Mouse (Mus musculus) embryonic facial prominence, embryonic 13.5 days (tissue): ENCODE data around the gene Helz2. TPM values are rescaled to one million over a fixed set of nuclear protein-coding genes. Genes with fewer than 3 reads are reported as not detected.

Experiments used
- ATAC-seq: fragments of 200-750 bp; cut with Nextera tagmentation; 2 replicates; pipeline ENCODE4 v1.8.0; 2017; ENCODE audit warnings: low read depth; ENCODE audit not compliant: insufficient number of reproducible peaks, insufficient read depth, low FRiP score, low TSS enrichment
- H3K27ac ChIP-seq: fragments of 300-500 bp; sonication (generic); 2 replicates; pipeline ENCODE4 v1.5.1; 2015; ENCODE audit warnings: moderate library complexity, mild to moderate bottlenecking, inconsistent platforms
- H3K27me3 ChIP-seq: fragments of 300-500 bp; sonication (generic); 2 replicates; pipeline ENCODE4 v1.6.1; 2015; ENCODE audit warnings: mild to moderate bottlenecking, inconsistent platforms
- H3K36me3 ChIP-seq: fragments of 300-500 bp; sonication (generic); 2 replicates; pipeline ENCODE4 v1.6.1; 2015; ENCODE audit warnings: mild to moderate bottlenecking, inconsistent platforms
- H3K4me1 ChIP-seq: fragments of 300-500 bp; sonication (generic); 2 replicates; pipeline ENCODE4 v1.6.1; 2015; ENCODE audit warnings: inconsistent platforms
- H3K4me2 ChIP-seq: fragments of 300-500 bp; sonication (generic); 2 replicates; pipeline ENCODE4 v1.6.1; 2015; ENCODE audit warnings: moderate library complexity, mild to moderate bottlenecking, inconsistent platforms
- H3K4me3 ChIP-seq: fragments of 300-500 bp; sonication (generic); 2 replicates; pipeline ENCODE4 v1.5.1; 2015; ENCODE audit warnings: mild to moderate bottlenecking, inconsistent platforms
- H3K9ac ChIP-seq: fragments of 300-500 bp; sonication (generic); 2 replicates; pipeline ENCODE4 v1.6.1; 2015; ENCODE audit warnings: mild to moderate bottlenecking, inconsistent platforms
- H3K9me3 ChIP-seq: fragments of 300-500 bp; sonication (generic); 2 replicates; pipeline ENCODE4 v1.6.1; 2016; ENCODE audit warnings: inconsistent platforms
- WGBS: fragments of 180-500 bp; shearing (Covaris S2); methylation state at CpG from one replicate; pipeline ENCODE4 v1.1.7; 2015; ENCODE audit warnings: mixed read lengths; 5-methylcytosine and 5-hydroxymethylcytosine counted together
- polyA plus RNA-seq: library from polyadenylated mRNA; unstranded; fragments of >200 nt; fragmentation: Nextera tagmentation; extraction: Ambion mirVana; gene quantifications from 2 replicates; pipeline ENCODE4 v1.2.1, GENCODE M21; 2015

The Helz2 gene
- polyA plus RNA-seq, 1 experiment from 2014 or later = 0.51 TPM

- 59% methylated on average over 5 of the region's 5 CpGs for WGBS
- ATAC-seq = no peak
- no peaks in the 10 kb centered on the region for H3K9me3 ChIP-seq
- peak overlapping the region; percentile 18; the same call in 1 of the 2 replicates for H3K27ac ChIP-seq
- no peak overlapping the region for H3K9ac ChIP-seq
- H3K36me3 ChIP-seq = no peaks in the 10 kb centered on the region
- peaks cover 15% of the 10 kb centered on the region for H3K27me3 ChIP-seq
- H3K4me1 ChIP-seq = peaks cover 16% of the 10 kb centered on the region
- H3K4me3 ChIP-seq = peak overlapping the region; percentile 30; the same call in 1 of the 2 replicates
- 0 out of 2 replicates have a peak overlapping the region, but pooled peaks have one; percentile 61 for H3K4me2 ChIP-seq
Observed at GRCm38 (mm10) chr2:181218881-181219485, 22.8 kb downstream of the Helz2 start.

DNA sequence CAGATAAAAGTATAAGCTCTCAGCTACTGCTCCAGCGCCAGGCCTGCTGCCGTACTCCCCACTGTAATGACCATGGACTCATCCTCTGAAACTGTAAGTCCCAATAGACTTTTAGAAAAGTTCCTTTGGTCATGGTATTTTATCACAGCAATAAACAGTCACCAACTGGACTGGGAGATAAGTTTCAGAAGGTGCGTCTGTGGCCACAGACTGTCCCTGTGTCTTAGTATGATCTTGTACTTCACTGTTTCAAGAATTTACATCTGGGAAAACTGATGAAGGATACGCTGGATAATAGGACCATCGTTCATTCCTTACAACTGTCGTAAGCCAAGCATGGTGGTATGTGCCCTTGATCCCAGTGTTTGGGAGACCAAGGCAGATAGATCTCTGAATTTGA, 25.8 kb downstream of the Helz2 start:
- H3K4me3 ChIP-seq = no peak overlapping the region
- H3K4me2 ChIP-seq = no peak overlapping the region
- H3K36me3 ChIP-seq = no peaks in the 10 kb centered on the region
- no peak overlapping the region for H3K9ac ChIP-seq
- ATAC-seq = no peak
- no peak overlapping the region for H3K27ac ChIP-seq
- peaks cover 44% of the 10 kb centered on the region for H3K27me3 ChIP-seq
- H3K9me3 ChIP-seq = no peaks in the 10 kb centered on the region
- 87% methylated on average over 6 of the region's 6 CpGs for WGBS
- H3K4me1 ChIP-seq = peaks cover 28% of the 10 kb centered on the region

GRCm38 (mm10) chr2:181213021-181213445, 28.8 kb downstream of the Helz2 start, which contains the start of gene Srms:
TSS of gene Srms (minus strand) at chr2:181213185.
- Histone ChIP-seq H3K9me3 (no peaks in the 10 kb centered on the region), H3K4me3 (peak within 1 kb of the TSS; percentile 33), H3K9ac (0 out of 2 replicates have a peak within 1 kb of the TSS, but pooled peaks have one; percentile 32), H3K27ac (no peak within 1 kb of the TSS), H3K36me3 (no peaks in the 10 kb centered on the region), H3K4me1 (peaks cover 12% of the 10 kb centered on the region), H3K27me3 (peaks cover 47% of the 10 kb centered on the region), H3K4me2 (peak within 1 kb of the TSS; percentile 58)
- no peak for ATAC-seq
- WGBS = 1% methylated on average over 17 of the region's 17 CpGs

GRCm38 (mm10) chr2:181212389-181213020, 29.3 kb downstream of the Helz2 start:
- Histone ChIP-seq H3K4me2 (peak overlapping the region; percentile 58), H3K9me3 (no peaks in the 10 kb centered on the region), H3K27me3 (peaks cover 47% of the 10 kb centered on the region), H3K4me1 (peaks cover 12% of the 10 kb centered on the region), H3K36me3 (no peaks in the 10 kb centered on the region), H3K27ac (no peak overlapping the region), H3K4me3 (peak overlapping the region; percentile 33), H3K9ac (0 out of 2 replicates have a peak overlapping the region, but pooled peaks have one; percentile 32)
- WGBS = 2% methylated on average over 34 of the region's 34 CpGs
- no peak for ATAC-seq

DNA sequence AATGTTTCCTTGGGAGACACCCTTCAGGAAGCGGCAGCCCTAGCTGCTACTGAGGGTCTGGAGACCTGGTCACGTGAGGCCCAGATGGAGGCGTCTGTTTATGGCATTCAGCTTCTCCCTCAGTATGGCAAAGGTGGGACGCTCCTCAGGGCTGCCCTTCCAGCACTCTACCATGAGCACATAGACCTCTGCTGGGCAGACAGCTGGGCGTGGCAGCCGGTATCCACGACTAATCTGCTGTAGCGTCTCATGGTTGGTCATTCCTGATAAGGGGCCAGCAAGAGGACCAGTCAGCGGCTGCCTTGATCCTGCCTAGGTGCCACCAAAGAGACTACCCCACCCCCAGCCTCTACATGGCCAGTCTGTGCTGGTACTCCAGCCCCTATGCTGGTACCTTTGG, 35.7 kb downstream of the Helz2 start:
- H3K9me3 ChIP-seq = no peaks in the 10 kb centered on the region
- H3K9ac ChIP-seq = no peak overlapping the region
- H3K4me1 ChIP-seq = no peaks in the 10 kb centered on the region
- 87% methylated on average over 9 of the region's 9 CpGs for WGBS
- no peak for ATAC-seq
- H3K36me3 ChIP-seq = no peaks in the 10 kb centered on the region
- H3K27ac ChIP-seq = no peak overlapping the region
- H3K4me3 ChIP-seq = no peak overlapping the region
- H3K27me3 ChIP-seq = peaks cover 7% of the 10 kb centered on the region
- no peak overlapping the region for H3K4me2 ChIP-seq

- Histone ChIP-seq H3K36me3 (no peaks in the 10 kb centered on the region), H3K9me3 (no peaks in the 10 kb centered on the region), H3K4me3 (no peak overlapping the region), H3K27ac (no peak overlapping the region), H3K9ac (no peak overlapping the region), H3K4me1 (no peaks in the 10 kb centered on the region), H3K4me2 (no peak overlapping the region), H3K27me3 (0 out of 2 replicates have a peak, but pooled peaks cover 5% of the 10 kb centered on the region)
- no peak for ATAC-seq
- WGBS = 87% methylated on average over 5 of the region's 5 CpGs
Observed at GRCm38 (mm10) chr2:181205678-181206077, 36.1 kb downstream of the Helz2 start.

GRCm38 (mm10) chr2:181202886-181203285, 38.9 kb downstream of the Helz2 start:
- H3K4me2 ChIP-seq = no peak overlapping the region
- no peaks in the 10 kb centered on the region for H3K27me3 ChIP-seq
- no peaks in the 10 kb centered on the region for H3K4me1 ChIP-seq
- H3K9ac ChIP-seq = no peak overlapping the region
- 77% methylated on average over 6 of the region's 6 CpGs for WGBS
- ATAC-seq = no peak
- H3K36me3 ChIP-seq = no peaks in the 10 kb centered on the region
- H3K4me3 ChIP-seq = no peak overlapping the region
- H3K9me3 ChIP-seq = no peaks in the 10 kb centered on the region
- no peak overlapping the region for H3K27ac ChIP-seq

DNA sequence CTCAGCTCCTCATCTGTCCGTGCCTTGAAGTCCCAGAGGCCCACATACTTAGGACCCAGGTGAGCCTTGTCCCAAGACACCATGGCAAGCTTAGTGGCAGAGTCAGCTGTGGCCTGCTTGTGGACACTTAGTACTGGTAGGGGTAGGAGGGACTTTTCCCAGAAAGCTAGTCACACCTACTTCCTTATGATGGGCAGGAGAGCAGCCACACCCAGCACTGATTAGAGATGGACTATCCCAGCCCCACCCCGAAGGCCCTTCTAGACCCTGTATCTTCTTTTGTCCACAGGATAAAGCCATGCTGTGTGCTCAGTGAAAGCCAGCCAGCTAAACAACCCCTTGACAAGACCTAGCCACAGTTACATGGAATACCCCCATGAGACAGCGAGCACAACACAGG, 39.4 kb downstream of the Helz2 start, which contains the start of gene Ptk6:
TSS of gene Ptk6 (minus strand) at position 368 of the 400 bp plus-strand sequence.
- no peaks in the 10 kb centered on the region for H3K9me3 ChIP-seq
- no peak for ATAC-seq
- no peak within 1 kb of the TSS for H3K27ac ChIP-seq
- H3K4me3 ChIP-seq = no peak within 1 kb of the TSS
- H3K27me3 ChIP-seq = no peaks in the 10 kb centered on the region
- H3K4me2 ChIP-seq = no peak within 1 kb of the TSS
- H3K4me1 ChIP-seq = no peaks in the 10 kb centered on the region
- H3K36me3 ChIP-seq = no peaks in the 10 kb centered on the region
- no peak within 1 kb of the TSS for H3K9ac ChIP-seq
- 87% methylated on average over 3 of the region's 3 CpGs for WGBS

- no peaks in the 10 kb centered on the region for H3K9me3 ChIP-seq
- H3K4me1 ChIP-seq = no peaks in the 10 kb centered on the region
- no peaks in the 10 kb centered on the region for H3K36me3 ChIP-seq
- H3K27ac ChIP-seq = no peak overlapping the region
- H3K27me3 ChIP-seq = no peaks in the 10 kb centered on the region
- WGBS = 71% methylated on average over 3 of the region's 3 CpGs
- no peak overlapping the region for H3K9ac ChIP-seq
- no peak overlapping the region for H3K4me3 ChIP-seq
- H3K4me2 ChIP-seq = no peak overlapping the region
- ATAC-seq = no peak
Observed at GRCm38 (mm10) chr2:181201606-181202005, 40.2 kb downstream of the Helz2 start.

GRCm38 (mm10) chr2:181196628-181197300, 45.1 kb downstream of the Helz2 start:
- 86% methylated on average over 4 of the region's 4 CpGs for WGBS
- H3K4me2 ChIP-seq = no peak overlapping the region
- H3K36me3 ChIP-seq = no peaks in the 10 kb centered on the region

DNA sequence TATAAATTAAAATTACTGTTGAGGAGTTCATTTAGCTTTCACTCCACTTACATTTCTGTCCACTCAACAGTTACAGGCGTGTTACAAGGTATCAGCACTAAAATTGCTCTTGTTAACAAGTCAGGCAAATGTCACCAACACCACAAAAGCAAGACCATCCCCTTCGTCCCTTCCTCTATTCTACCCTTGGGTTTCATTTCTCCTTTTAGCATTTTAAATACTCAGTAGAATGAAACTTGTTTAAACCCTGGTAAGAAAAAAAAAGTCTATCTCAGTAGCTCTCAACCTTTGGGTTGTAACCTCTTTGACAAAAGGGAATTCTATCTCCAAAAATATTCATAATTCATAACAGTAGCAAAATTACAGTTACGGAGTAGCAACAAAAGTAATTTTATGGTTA, 48.8 kb downstream of the Helz2 start:
- no peak overlapping the region for H3K4me2 ChIP-seq
- no peak overlapping the region for H3K27ac ChIP-seq
- no peak overlapping the region for H3K9ac ChIP-seq
- no peaks in the 10 kb centered on the region for H3K9me3 ChIP-seq
- no peaks in the 10 kb centered on the region for H3K27me3 ChIP-seq
- H3K36me3 ChIP-seq = peaks cover 9% of the 10 kb centered on the region
- no peak for ATAC-seq
- H3K4me3 ChIP-seq = no peak overlapping the region
- WGBS = 74% methylated on average over 3 of the region's 3 CpGs
- H3K4me1 ChIP-seq = peaks cover 9% of the 10 kb centered on the region

More at GRCm38 (mm10) chr2:181196628-181197300, 45.1 kb downstream of the Helz2 start:
- no peak for ATAC-seq
- H3K4me3 ChIP-seq = no peak overlapping the region
- no peaks in the 10 kb centered on the region for H3K4me1 ChIP-seq
- no peak overlapping the region for H3K9ac ChIP-seq
- H3K9me3 ChIP-seq = no peaks in the 10 kb centered on the region
- no peak overlapping the region for H3K27ac ChIP-seq
- no peaks in the 10 kb centered on the region for H3K27me3 ChIP-seq
